Mouse (Mus musculus) cortical plate, adult 2 months (tissue): ENCODE measurements around the gene Cab39l.

Source experiments
- CTCF ChIP-seq: fragments of 200-500 bp; IDR thresholded peaks from 2 replicates; pipeline ENCODE4 v1.5.1; 2011; ENCODE audit warnings: mild to moderate bottlenecking, control low read depth, low read length; ENCODE audit not compliant: insufficient read depth; ENCODE audit errors: extremely low read depth
- POLR2A ChIP-seq: fragments of 200-500 bp; IDR thresholded peaks from 2 replicates; pipeline ENCODE4 v1.6.1; 2011; ENCODE audit warnings: mild to moderate bottlenecking, low read length, control low read depth; ENCODE audit not compliant: insufficient read depth; ENCODE audit errors: extremely low read depth

DNA sequence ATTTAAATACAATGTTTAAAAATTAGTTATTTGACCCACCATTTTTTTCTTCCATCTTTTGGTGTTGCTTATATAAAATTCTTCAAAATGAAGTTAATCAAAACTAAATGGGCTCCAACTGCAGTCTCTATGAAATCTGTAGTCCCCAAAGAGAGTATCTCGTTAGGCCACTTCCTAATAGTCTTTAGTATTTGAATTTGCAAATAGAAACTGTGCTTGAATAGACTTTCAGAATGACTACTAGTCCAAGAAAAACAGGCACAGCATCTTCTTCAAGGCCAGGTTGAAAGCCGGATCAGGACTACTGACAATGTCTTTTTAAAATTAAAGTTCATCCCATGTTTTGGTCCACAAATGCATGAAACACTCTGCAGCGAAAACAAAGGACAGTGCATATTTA, 3.4 kb upstream of the Cab39l start:
- TF ChIP-seq CTCF (no peak), POLR2A (no peak)
